Mouse (Mus musculus): ENCODE results near the gene Riiad1. TPM values are rescaled to one million over a fixed set of nuclear protein-coding genes. Genes with fewer than 3 reads are reported as not detected.

Gene Riiad1
- total RNA-seq (2014; rRNA removed) (not detected in 2 replicates), polyA plus RNA-seq (2012; rRNA removed) (not detected in 2 replicates)

DNA sequence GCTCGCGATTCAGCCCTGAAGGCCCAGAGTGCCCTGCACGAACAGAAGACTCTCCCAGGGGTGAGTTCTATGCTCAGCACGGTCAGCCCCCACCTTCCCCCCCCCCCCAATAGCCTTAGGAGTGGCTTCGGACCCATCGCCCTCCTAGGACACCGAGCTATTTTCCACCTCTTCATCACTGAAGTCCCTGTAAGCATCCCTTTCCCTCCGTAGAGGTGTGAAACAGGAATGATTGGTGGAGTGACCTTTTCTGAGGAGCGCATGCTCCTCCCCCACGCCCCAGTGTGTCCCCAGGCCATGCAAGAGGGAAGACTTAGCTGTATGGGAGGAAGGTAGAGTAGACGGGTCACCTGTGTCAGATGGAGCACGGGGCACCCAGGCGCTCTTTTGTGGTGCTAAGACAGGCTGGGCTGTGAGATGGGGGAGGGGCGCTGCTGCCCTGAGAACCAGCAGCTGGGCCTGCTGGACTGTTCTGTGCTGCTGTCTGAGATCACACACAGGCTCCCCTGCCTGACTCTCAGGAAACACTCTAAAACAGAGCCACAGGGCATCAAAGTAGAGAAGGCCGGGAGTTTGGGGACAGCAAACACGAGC lies at the start of gene Riiad1:
Riiad1 (minus strand) TSS at position 51 of the 594 bp plus-strand sequence.
- DNase-seq (ENCODE audit: extremely low read depth, low read depth, low spot score), result no peak
- Histone ChIP-seq H3K9ac (ENCODE audit: low read depth, low read length) (no peak within 1 kb of the TSS), H3K36me3 (ENCODE audit: control insufficient read depth, insufficient read depth, low read length) (no peaks in the 10 kb centered on the region), H3K27ac (replicated peaks; ENCODE audit: insufficient read depth, low read depth, low read length) (no peak within 1 kb of the TSS), H3K79me2 (ENCODE audit: control insufficient read depth, insufficient read depth, low read length) (no peaks in the 10 kb centered on the region), H3K4me1 (ENCODE audit: control insufficient read depth, insufficient read depth, low read length) (no peaks in the 10 kb centered on the region), H3K27me3 (ENCODE audit: control insufficient read depth, insufficient read depth, low read length) (peaks cover 7% of the 10 kb centered on the region; the same call in 1 of the 2 replicates), H3K4me3 (ENCODE audit: insufficient read depth, low read depth, low read length) (no peak within 1 kb of the TSS)
- WGBS, result 17% methylated on average over 16 of the region's 16 CpGs
- no peak for TF ChIP-seq CTCF (IDR thresholded peaks at IDR 0.05; ENCODE audit: low read depth, low read length)
- no peak for TF ChIP-seq POLR2A (IDR thresholded peaks at IDR 0.05; ENCODE audit: extremely low read depth, insufficient read depth, low read length)

- peaks cover 32% of the 10 kb centered on the region for H3K36me3 ChIP-seq (ENCODE audit: control insufficient read depth, insufficient read depth, low read length)
- no peak overlapping the region for H3K4me3 ChIP-seq (ENCODE audit: insufficient read depth, low read depth, low read length)
- H3K4me1 ChIP-seq (ENCODE audit: control insufficient read depth, insufficient read depth, low read length), result no peaks in the 10 kb centered on the region
- no peak for TF ChIP-seq CTCF (IDR thresholded peaks at IDR 0.05; ENCODE audit: low read depth, low read length)
- TF ChIP-seq POLR2A (IDR thresholded peaks at IDR 0.05; ENCODE audit: extremely low read depth, insufficient read depth, low read length), result no peak
- WGBS, result 79% methylated on average over 2 of the region's 2 CpGs
- H3K79me2 ChIP-seq (ENCODE audit: control insufficient read depth, insufficient read depth, low read length), result no peaks in the 10 kb centered on the region
- H3K9ac ChIP-seq (ENCODE audit: low read depth, low read length), result no peak overlapping the region
- no peaks in the 10 kb centered on the region for H3K27me3 ChIP-seq (ENCODE audit: control insufficient read depth, insufficient read depth, low read length)
- H3K27ac ChIP-seq (replicated peaks; ENCODE audit: insufficient read depth, low read depth, low read length), result no peak overlapping the region
- DNase-seq (ENCODE audit: extremely low read depth, low read depth, low spot score), result no peak
Observed at GRCm38 (mm10) chr3:94526731-94527130, 46.6 kb upstream of the Riiad1 start.

GRCm38 (mm10) chr3:94506664-94507063 lies 26.5 kb upstream of the Riiad1 start:
- TF ChIP-seq POLR2A (IDR thresholded peaks at IDR 0.05; ENCODE audit: extremely low read depth, insufficient read depth, low read length), result no peak
- no peak; the same call in 1 of the 2 replicates for TF ChIP-seq CTCF (IDR thresholded peaks at IDR 0.05; ENCODE audit: low read depth, low read length)
- DNase-seq (ENCODE audit: extremely low read depth, low read depth, low spot score), result no peak

DNA sequence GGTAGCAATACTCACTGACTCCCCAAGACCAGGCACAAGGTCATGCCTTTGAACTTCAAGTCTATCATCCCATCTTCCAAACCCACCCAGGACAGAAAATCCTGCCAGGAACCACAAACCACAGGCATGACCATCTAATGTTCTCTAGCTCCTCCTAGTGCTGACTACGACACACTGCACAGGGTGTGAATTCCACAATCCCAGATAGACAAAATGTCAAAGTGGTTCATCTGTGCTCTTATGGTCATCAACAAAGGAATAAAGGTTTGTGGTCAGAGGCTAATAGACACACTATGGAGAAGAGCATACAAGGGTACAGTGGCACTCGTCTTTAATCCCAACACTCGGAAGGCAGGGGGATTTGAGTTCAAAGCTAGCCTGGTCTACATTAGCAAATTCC lies 22.1 kb upstream of the Riiad1 start:
- Histone ChIP-seq H3K79me2 (ENCODE audit: control insufficient read depth, insufficient read depth, low read length) (no peaks in the 10 kb centered on the region), H3K27me3 (ENCODE audit: control insufficient read depth, insufficient read depth, low read length) (no peaks in the 10 kb centered on the region), H3K36me3 (ENCODE audit: control insufficient read depth, insufficient read depth, low read length) (peaks cover 21% of the 10 kb centered on the region), H3K9ac (ENCODE audit: low read depth, low read length) (no peak overlapping the region), H3K4me3 (ENCODE audit: insufficient read depth, low read depth, low read length) (no peak overlapping the region), H3K27ac (replicated peaks; ENCODE audit: insufficient read depth, low read depth, low read length) (no peak overlapping the region), H3K4me1 (ENCODE audit: control insufficient read depth, insufficient read depth, low read length) (no peaks in the 10 kb centered on the region)
- 85% methylated on average over 3 of the region's 3 CpGs for WGBS
- DNase-seq (ENCODE audit: extremely low read depth, low read depth, low spot score), result peak; percentile 15
- peak; percentile 55 for TF ChIP-seq CTCF (IDR thresholded peaks at IDR 0.05; ENCODE audit: low read depth, low read length)
- TF ChIP-seq POLR2A (IDR thresholded peaks at IDR 0.05; ENCODE audit: extremely low read depth, insufficient read depth, low read length), result no peak

More at GRCm38 (mm10) chr3:94506664-94507063, 26.5 kb upstream of the Riiad1 start:
- WGBS, result 98% methylated on average over 1 of the region's 1 CpGs
- Histone ChIP-seq H3K79me2 (ENCODE audit: control insufficient read depth, insufficient read depth, low read length) (no peaks in the 10 kb centered on the region), H3K4me1 (ENCODE audit: control insufficient read depth, insufficient read depth, low read length) (no peaks in the 10 kb centered on the region), H3K27ac (replicated peaks; ENCODE audit: insufficient read depth, low read depth, low read length) (no peak overlapping the region), H3K27me3 (ENCODE audit: control insufficient read depth, insufficient read depth, low read length) (no peaks in the 10 kb centered on the region), H3K4me3 (ENCODE audit: insufficient read depth, low read depth, low read length) (no peak overlapping the region), H3K36me3 (ENCODE audit: control insufficient read depth, insufficient read depth, low read length) (peaks cover 26% of the 10 kb centered on the region), H3K9ac (ENCODE audit: low read depth, low read length) (no peak overlapping the region)

GRCm38 (mm10) chr3:94497162-94497561 lies 17.0 kb upstream of the Riiad1 start:
- WGBS, result 81% methylated on average over 4 of the region's 4 CpGs
- Histone ChIP-seq H3K27ac (replicated peaks; ENCODE audit: insufficient read depth, low read depth, low read length) (no peak overlapping the region), H3K36me3 (ENCODE audit: control insufficient read depth, insufficient read depth, low read length) (peaks cover 20% of the 10 kb centered on the region), H3K79me2 (ENCODE audit: control insufficient read depth, insufficient read depth, low read length) (no peaks in the 10 kb centered on the region), H3K27me3 (ENCODE audit: control insufficient read depth, insufficient read depth, low read length) (no peaks in the 10 kb centered on the region), H3K4me1 (ENCODE audit: control insufficient read depth, insufficient read depth, low read length) (no peaks in the 10 kb centered on the region), H3K9ac (ENCODE audit: low read depth, low read length) (no peak overlapping the region), H3K4me3 (ENCODE audit: insufficient read depth, low read depth, low read length) (no peak overlapping the region)
- TF ChIP-seq CTCF (IDR thresholded peaks at IDR 0.05; ENCODE audit: low read depth, low read length), result no peak
- no peak for DNase-seq (ENCODE audit: extremely low read depth, low read depth, low spot score)

DNA sequence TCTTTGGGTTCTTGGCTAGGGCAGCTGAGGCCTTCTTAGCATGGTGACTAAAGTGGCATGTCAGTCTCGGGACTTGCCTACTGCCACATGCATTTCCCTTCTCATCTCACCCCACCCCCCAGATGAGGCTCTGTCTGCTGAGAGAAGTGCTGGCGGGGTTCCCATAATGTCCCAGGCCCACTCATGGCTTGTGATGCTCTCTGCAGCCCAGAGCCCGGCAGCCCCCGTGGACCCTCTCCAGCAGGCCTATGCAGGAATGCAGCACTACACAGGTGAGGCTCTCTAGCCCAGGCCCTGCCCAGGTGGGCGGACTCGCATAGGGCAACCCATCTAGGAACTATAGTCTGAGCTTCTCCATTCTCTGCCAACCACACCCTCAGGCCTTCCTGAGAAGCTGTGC lies 7.4 kb upstream of the Riiad1 start:
- H3K27me3 ChIP-seq (ENCODE audit: control insufficient read depth, insufficient read depth, low read length), result no peaks in the 10 kb centered on the region
- no peak for DNase-seq (ENCODE audit: extremely low read depth, low read depth, low spot score)
- no peaks in the 10 kb centered on the region for H3K4me1 ChIP-seq (ENCODE audit: control insufficient read depth, insufficient read depth, low read length)
- TF ChIP-seq POLR2A (IDR thresholded peaks at IDR 0.05; ENCODE audit: extremely low read depth, insufficient read depth, low read length), result no peak
- TF ChIP-seq CTCF (IDR thresholded peaks at IDR 0.05; ENCODE audit: low read depth, low read length), result no peak
- H3K9ac ChIP-seq (ENCODE audit: low read depth, low read length), result no peak overlapping the region
- 79% methylated on average over 6 of the region's 6 CpGs for WGBS
- no peak overlapping the region for H3K4me3 ChIP-seq (ENCODE audit: insufficient read depth, low read depth, low read length)
- H3K27ac ChIP-seq (replicated peaks; ENCODE audit: insufficient read depth, low read depth, low read length), result no peak overlapping the region
- H3K36me3 ChIP-seq (ENCODE audit: control insufficient read depth, insufficient read depth, low read length), result no peaks in the 10 kb centered on the region
- no peaks in the 10 kb centered on the region for H3K79me2 ChIP-seq (ENCODE audit: control insufficient read depth, insufficient read depth, low read length)

Measured in liver, adult 2 months (tissue).